Mouse (Mus musculus): ENCODE results near the gene Git2.

DNA sequence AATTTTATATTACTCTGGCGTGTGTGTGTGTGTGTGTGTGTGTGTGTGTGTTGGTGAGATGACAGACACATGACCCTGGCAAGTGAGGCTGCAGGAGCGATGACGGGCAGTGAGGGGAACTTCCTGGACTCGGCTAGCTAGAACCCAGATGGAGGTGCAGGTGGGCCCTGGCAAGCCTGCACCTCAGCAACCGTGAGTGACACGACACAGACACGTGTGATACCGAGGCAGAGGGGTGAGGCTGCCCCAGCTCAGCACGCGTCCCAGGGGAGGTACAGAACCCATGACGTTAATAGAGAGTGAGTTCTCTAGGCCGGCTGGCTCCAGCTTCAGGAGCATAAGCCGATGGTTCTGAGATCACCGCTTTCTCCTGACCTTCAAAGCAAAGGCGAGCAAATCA is 43.3 kb downstream of the Git2 start:
- TF ChIP-seq CTCF (IDR thresholded peaks at IDR 0.05; ENCODE audit: borderline replicate concordance, control insufficient read depth, extremely low read depth, insufficient read depth, low read length, poor library complexity) (no peak), POLR2A (IDR thresholded peaks at IDR 0.05; ENCODE audit: control insufficient read depth, extremely low read depth, insufficient read depth, low read length, poor library complexity) (no peak)

All from thymus, adult 2 months (tissue).